ENCODE assay signal across 8 mouse cellular contexts in genomic region chr7:28382981-28383396, GRCm38 (mm10). TPM values are rescaled to one million over a fixed set of nuclear protein-coding genes. Genes with fewer than 3 reads are reported as not detected.
A peak's percentile ranks its signal among the peaks of the same experiment; 100 is the strongest.
DNase-seq lines count a peak whose midpoint lies in the region; ATAC-seq lines count a peak whose summit lies in the region.

No protein-coding gene starts in this region.

- H3K4me2 ChIP-seq in embryonic facial prominence, embryonic 12.5 days (replicated peaks) = peak overlapping the region; percentile 52; the same call in 1 of the 2 replicates

- 0 out of 2 replicates have a peak overlapping the region, but pooled peaks have one; percentile 1 for H3K4me3 ChIP-seq in embryonic facial prominence, embryonic 12.5 days

- H3K27me3 ChIP-seq in embryonic facial prominence, embryonic 12.5 days = no peaks in the 10 kb centered on the region

- 63% methylated on average over 11 of the region's 11 CpGs for WGBS in embryonic facial prominence, embryonic 12.5 days

- H3K27ac ChIP-seq in embryonic facial prominence, embryonic 12.5 days = peak overlapping the region; percentile 94

- H3K36me3 ChIP-seq in embryonic facial prominence, embryonic 12.5 days = peaks cover 21% of the 10 kb centered on the region

- H3K9me3 ChIP-seq in embryonic facial prominence, embryonic 12.5 days = no peaks in the 10 kb centered on the region

- peaks cover 48% of the 10 kb centered on the region for H3K4me1 ChIP-seq in embryonic facial prominence, embryonic 12.5 days

- ATAC-seq in embryonic facial prominence, embryonic 12.5 days (ENCODE audit: insufficient number of reproducible peaks, insufficient read depth, low FRiP score, low TSS enrichment) = no peak
- peak; percentile 18 to 19 for ATAC-seq in hematopoietic stem cell, adult 5-6 weeks (replicated peaks in 1 of 2; ENCODE audit: insufficient read depth in 1 of 2, low FRiP score in 2 of 2, low TSS enrichment in 1 of 2, low read depth in 1 of 2, poor library complexity in 2 of 2, severe bottlenecking in 2 of 2)
- ATAC-seq in megakaryocyte, adult 5-6 weeks (ENCODE audit: poor library complexity, severe bottlenecking) = peak; percentile 19

- H3K9ac ChIP-seq in embryonic facial prominence, embryonic 12.5 days = 0 out of 2 replicates have a peak overlapping the region, but pooled peaks have one; percentile 12

- DNase-seq in urinary bladder, postnatal 36 days (ENCODE audit: low spot score in 2 of 2) = peak; percentile 55 to 72
- DNase-seq in urinary bladder, postnatal 25 days (ENCODE audit: low spot score) = no peak
- DNase-seq in left cerebral cortex, adult 9 months (ENCODE audit: low spot score in 2 of 2) = peak; percentile 71 to 81
- DNase-seq in thymus, adult 18-20 months = peak; percentile 66 to 79
- DNase-seq in embryo, embryonic 10.5 days (ENCODE audit: low spot score) = no peak

RNA-seq across cellular contexts. Expression of gene Zfp36, which starts 2.9 kb away (rescaled TPM):
- 7.8 and 8.6 TPM in 2 replicates for polyA plus RNA-seq in embryonic facial prominence, embryonic 12.5 days (2016; fragmentation: Nextera tagmentation; extraction: Ambion mirVana)
- 166 and 198 TPM in 2 replicates for total RNA-seq in hematopoietic stem cell, adult 5-6 weeks (2017)
- 350 and 368 TPM in 2 replicates for total RNA-seq in megakaryocyte, adult 5-6 weeks (2015)
- 118 and 143 TPM in 2 replicates for total RNA-seq in megakaryocyte, adult 5-6 weeks (2017)

RNA-seq across cellular contexts. Expression of gene Med29, which starts 9.5 kb away (rescaled TPM):
- polyA plus RNA-seq in embryonic facial prominence, embryonic 12.5 days (2016; fragmentation: Nextera tagmentation; extraction: Ambion mirVana) = 51.1 and 52.0 TPM in 2 replicates
- total RNA-seq in hematopoietic stem cell, adult 5-6 weeks (2017) = 15.8 and 32.4 TPM in 2 replicates
- total RNA-seq in megakaryocyte, adult 5-6 weeks (2015) = 14.7 and 15.4 TPM in 2 replicates
- total RNA-seq in megakaryocyte, adult 5-6 weeks (2017) = 9.0 and 9.4 TPM in 2 replicates

RNA-seq across cellular contexts. Expression of gene Paf1, which starts 9.8 kb away (rescaled TPM):
- 82.2 and 85.5 TPM in 2 replicates for polyA plus RNA-seq in embryonic facial prominence, embryonic 12.5 days (2016; fragmentation: Nextera tagmentation; extraction: Ambion mirVana)
- 181 and 184 TPM in 2 replicates for total RNA-seq in hematopoietic stem cell, adult 5-6 weeks (2017)
- 42.1 and 46.8 TPM in 2 replicates for total RNA-seq in megakaryocyte, adult 5-6 weeks (2015)
- total RNA-seq in megakaryocyte, adult 5-6 weeks (2017) = 129 and 153 TPM in 2 replicates

RNA-seq across cellular contexts. Expression of gene Plekhg2, which starts 10.6 kb away (rescaled TPM):
- 114 and 121 TPM in 2 replicates for polyA plus RNA-seq in embryonic facial prominence, embryonic 12.5 days (2016; fragmentation: Nextera tagmentation; extraction: Ambion mirVana)
- 3.5 and 12.5 TPM in 2 replicates for total RNA-seq in hematopoietic stem cell, adult 5-6 weeks (2017)
- total RNA-seq in megakaryocyte, adult 5-6 weeks (2015) = 11.5 and 15.2 TPM in 2 replicates
- total RNA-seq in megakaryocyte, adult 5-6 weeks (2017) = 6.1 and 6.3 TPM in 2 replicates

RNA-seq across cellular contexts. Expression of gene Rps16, which starts 32.5 kb away (rescaled TPM):
- polyA plus RNA-seq in embryonic facial prominence, embryonic 12.5 days (2016; fragmentation: Nextera tagmentation; extraction: Ambion mirVana) = 836 and 855 TPM in 2 replicates
- total RNA-seq in hematopoietic stem cell, adult 5-6 weeks (2017) = 943 and 1,083 TPM in 2 replicates
- total RNA-seq in megakaryocyte, adult 5-6 weeks (2015) = 2,258 and 2,353 TPM in 2 replicates
- total RNA-seq in megakaryocyte, adult 5-6 weeks (2017) = 250 and 448 TPM in 2 replicates

Comparison
In these comparisons a context has a peak if more than half of its experiments do, and no peak if none do; other contexts are left out.
1. DNase-seq: peak in urinary bladder, postnatal 36 days (2 of 2), left cerebral cortex, adult 9 months (2 of 2) and thymus, adult 18-20 months (2 of 2); none in urinary bladder, postnatal 25 days (single experiment) and embryo, embryonic 10.5 days (single experiment).